Mouse (Mus musculus) midbrain, embryonic 10.5 days (tissue): ENCODE data around the gene 6030408B16Rik. TPM values are rescaled to one million over a fixed set of nuclear protein-coding genes. Genes with fewer than 3 reads are reported as not detected.

Source experiments
- DNase-seq: peaks from one replicate; pipeline ENCODE4 v3.0.0-alpha.2; 2017; ENCODE audit warnings: low spot score
- H3K27ac ChIP-seq: fragments of 300-500 bp; sonication (generic); replicated peaks from 2 replicates; pipeline ENCODE4 v1.5.1; 2016; ENCODE audit warnings: mild to moderate bottlenecking
- H3K27me3 ChIP-seq: fragments of 300-500 bp; sonication (generic); 2 replicates; pipeline ENCODE4 v1.6.1; 2016; ENCODE audit warnings: low read depth, mild to moderate bottlenecking; ENCODE audit not compliant: poor library complexity, severe bottlenecking
- H3K36me3 ChIP-seq: fragments of 300-500 bp; sonication (generic); 2 replicates; pipeline ENCODE4 v1.6.1; 2016; ENCODE audit warnings: mild to moderate bottlenecking, moderate library complexity
- H3K4me1 ChIP-seq: fragments of 300-500 bp; sonication (generic); 2 replicates; pipeline ENCODE4 v1.6.1; 2016
- H3K4me3 ChIP-seq: fragments of 300-500 bp; sonication (generic); 2 replicates; pipeline ENCODE4 v1.5.1; 2016; ENCODE audit warnings: mild to moderate bottlenecking, moderate library complexity
- H3K9me3 ChIP-seq: fragments of 300-500 bp; sonication (generic); replicated peaks from 2 replicates; pipeline ENCODE4 v1.6.1; 2016; ENCODE audit warnings: mild to moderate bottlenecking
- WGBS: fragments of 180-500 bp; shearing (Covaris S2); methylation state at CpG from one replicate; pipeline ENCODE4 v1.1.7; 2016; 5-methylcytosine and 5-hydroxymethylcytosine counted together
- polyA plus RNA-seq: library from polyadenylated mRNA; unstranded; fragments of >200 nt; fragmentation: Nextera tagmentation; extraction: Ambion mirVana; gene quantifications from 2 replicates; pipeline ENCODE4 v1.2.1, GENCODE M21; 2016

Gene 6030408B16Rik
- polyA plus RNA-seq: 0.06 and 0.22 TPM in 2 replicates

DNA sequence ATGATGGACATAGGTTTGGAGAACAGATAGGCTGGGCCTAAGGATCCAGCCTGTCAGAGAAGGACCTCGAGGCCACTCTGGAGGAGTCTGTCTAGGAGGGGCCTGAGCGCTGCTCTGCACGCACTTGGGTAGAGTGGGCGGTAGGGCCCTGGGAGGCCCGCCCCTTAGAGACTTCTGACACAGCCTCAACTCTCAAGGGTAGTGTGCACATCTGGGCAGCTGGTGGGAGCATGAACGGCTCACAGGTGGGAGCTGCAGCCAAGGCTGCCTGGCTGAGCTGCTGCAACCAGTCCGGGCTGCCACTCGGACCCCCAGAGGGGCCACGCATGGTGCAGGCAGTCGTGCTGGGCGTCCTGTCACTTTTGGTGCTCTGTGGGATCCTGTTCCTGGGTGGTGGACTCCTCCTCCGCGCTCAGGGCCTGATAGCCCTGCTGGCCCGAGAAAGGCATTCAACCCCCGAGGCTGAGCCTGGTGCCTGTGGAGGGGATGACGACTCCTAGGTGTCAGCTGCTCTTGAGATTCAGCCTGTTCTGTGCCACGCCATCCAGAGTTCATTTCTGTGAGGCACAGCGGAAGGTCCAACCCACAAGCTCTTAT is at the start of gene 6030408B16Rik:
Gene 6030408B16Rik (plus strand): TSS at position 188 of the 597 bp plus-strand sequence.
- WGBS: 70% methylated on average over 18 of the region's 18 CpGs
- DNase-seq: no peak
- H3K4me1 ChIP-seq: peaks cover 4% of the 10 kb centered on the region
- H3K27ac ChIP-seq: no peak within 1 kb of the TSS
- no peak within 1 kb of the TSS for H3K4me3 ChIP-seq
- H3K36me3 ChIP-seq: peaks cover 45% of the 10 kb centered on the region
- no peaks in the 10 kb centered on the region for H3K27me3 ChIP-seq
- no peaks in the 10 kb centered on the region for H3K9me3 ChIP-seq

DNA sequence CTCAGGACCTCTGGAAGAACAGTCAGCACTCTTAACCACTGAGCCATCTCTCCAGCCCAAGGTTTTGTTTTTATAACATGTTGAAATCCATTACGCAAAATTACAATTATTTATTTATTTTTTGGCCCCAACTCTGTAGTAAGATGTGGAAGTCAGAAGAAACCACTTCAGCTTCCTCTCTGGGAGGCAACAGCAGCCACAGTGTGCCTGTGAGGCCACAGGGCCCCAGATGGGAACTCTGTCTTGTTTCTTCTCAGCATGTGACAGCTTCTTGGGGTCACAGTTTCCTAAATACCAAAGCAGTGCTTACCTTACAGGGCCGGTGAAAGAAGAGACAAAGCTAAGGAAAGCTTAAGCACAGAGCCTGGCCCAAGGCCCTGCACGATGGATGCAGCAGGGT is 49.0 kb upstream of the 6030408B16Rik start:
- DNase-seq: no peak
- Histone ChIP-seq H3K4me3 (no peak overlapping the region), H3K27me3 (peaks cover 7% of the 10 kb centered on the region; the same call in 1 of the 2 replicates), H3K4me1 (peaks cover 35% of the 10 kb centered on the region), H3K9me3 (no peaks in the 10 kb centered on the region), H3K27ac (no peak overlapping the region), H3K36me3 (no peaks in the 10 kb centered on the region)
- WGBS: 66% methylated on average over 3 of the region's 3 CpGs

GRCm38 (mm10) chr15:101246231-101247154 is 46.5 kb upstream of the 6030408B16Rik start:
- H3K27me3 ChIP-seq: peaks cover 7% of the 10 kb centered on the region
- DNase-seq: peak; percentile 96
- H3K36me3 ChIP-seq: no peaks in the 10 kb centered on the region
- peaks cover 28% of the 10 kb centered on the region for H3K4me1 ChIP-seq
- peak overlapping the region; percentile 55 for H3K4me3 ChIP-seq
- WGBS: 3% methylated on average over 56 of the region's 56 CpGs
- peak overlapping the region; percentile 91 for H3K27ac ChIP-seq
- H3K9me3 ChIP-seq: no peaks in the 10 kb centered on the region

GRCm38 (mm10) chr15:101247155-101247498 is 45.9 kb upstream of the 6030408B16Rik start:
- DNase-seq: no peak
- WGBS: 86% methylated on average over 1 of the region's 1 CpGs
- Histone ChIP-seq H3K27me3 (peaks cover 2% of the 10 kb centered on the region), H3K4me3 (peak overlapping the region; percentile 55; the same call in 1 of the 2 replicates), H3K9me3 (no peaks in the 10 kb centered on the region), H3K4me1 (peaks cover 28% of the 10 kb centered on the region), H3K27ac (peak overlapping the region; percentile 91; the same call in 1 of the 2 replicates), H3K36me3 (no peaks in the 10 kb centered on the region)

- 63% methylated on average over 5 of the region's 5 CpGs for WGBS
- Histone ChIP-seq H3K9me3 (no peaks in the 10 kb centered on the region), H3K27me3 (peaks cover 12% of the 10 kb centered on the region), H3K4me3 (no peak overlapping the region), H3K27ac (no peak overlapping the region), H3K4me1 (peaks cover 28% of the 10 kb centered on the region), H3K36me3 (no peaks in the 10 kb centered on the region)
- no peak for DNase-seq
Measured at GRCm38 (mm10) chr15:101248029-101248710, 44.8 kb upstream of the 6030408B16Rik start.

GRCm38 (mm10) chr15:101250220-101250800 is 42.7 kb upstream of the 6030408B16Rik start:
- peaks cover 22% of the 10 kb centered on the region; the same call in 1 of the 2 replicates for H3K27me3 ChIP-seq
- H3K9me3 ChIP-seq: no peaks in the 10 kb centered on the region
- peaks cover 44% of the 10 kb centered on the region for H3K4me1 ChIP-seq
- no peak overlapping the region for H3K4me3 ChIP-seq
- no peak overlapping the region for H3K27ac ChIP-seq
- no peak for DNase-seq
- 83% methylated on average over 9 of the region's 9 CpGs for whole genome bisulfite sequencing
- H3K36me3 ChIP-seq: no peaks in the 10 kb centered on the region

GRCm38 (mm10) chr15:101251930-101252329 is 41.1 kb upstream of the 6030408B16Rik start:
- H3K27ac ChIP-seq: no peak overlapping the region
- peaks cover 32% of the 10 kb centered on the region for H3K4me1 ChIP-seq
- H3K27me3 ChIP-seq: peaks cover 22% of the 10 kb centered on the region; the same call in 1 of the 2 replicates
- no peaks in the 10 kb centered on the region for H3K9me3 ChIP-seq
- H3K36me3 ChIP-seq: no peaks in the 10 kb centered on the region
- H3K4me3 ChIP-seq: no peak overlapping the region
- DNase-seq: no peak
- WGBS: 93% methylated on average over 5 of the region's 5 CpGs

- no peaks in the 10 kb centered on the region for H3K36me3 ChIP-seq
- no peaks in the 10 kb centered on the region for H3K9me3 ChIP-seq
- H3K4me1 ChIP-seq: peaks cover 33% of the 10 kb centered on the region
- 87% methylated on average over 6 of the region's 6 CpGs for WGBS
- peaks cover 22% of the 10 kb centered on the region; the same call in 1 of the 2 replicates for H3K27me3 ChIP-seq
- no peak overlapping the region for H3K27ac ChIP-seq
- H3K4me3 ChIP-seq: no peak overlapping the region
- DNase-seq: no peak
Measured at GRCm38 (mm10) chr15:101252614-101253013, 40.4 kb upstream of the 6030408B16Rik start.

DNA sequence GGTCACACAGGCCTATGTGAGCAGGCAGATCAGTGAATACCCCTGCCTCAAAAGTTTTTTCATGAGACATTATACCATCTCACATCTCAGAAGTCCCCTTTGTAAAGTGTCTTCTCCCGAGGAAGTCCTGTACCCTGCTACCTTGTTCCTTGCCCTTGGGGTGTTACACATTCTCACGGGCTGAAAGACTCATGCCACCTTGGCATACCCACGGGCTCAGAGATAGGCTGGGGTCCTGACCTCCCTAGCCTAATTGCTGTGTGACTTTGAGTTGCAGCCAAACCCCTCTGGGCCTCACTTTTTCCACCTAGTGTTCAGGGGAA is 39.5 kb upstream of the 6030408B16Rik start:
- DNase-seq: no peak
- H3K27ac ChIP-seq: peak overlapping the region; percentile 92
- H3K36me3 ChIP-seq: no peaks in the 10 kb centered on the region
- H3K4me3 ChIP-seq: peak overlapping the region; percentile 79
- no peaks in the 10 kb centered on the region for H3K9me3 ChIP-seq
- peaks cover 30% of the 10 kb centered on the region for H3K4me1 ChIP-seq
- peaks cover 22% of the 10 kb centered on the region; the same call in 1 of the 2 replicates for H3K27me3 ChIP-seq
- WGBS: 33% methylated on average over 3 of the region's 3 CpGs

GRCm38 (mm10) chr15:101253886-101254795 is 38.9 kb upstream of the 6030408B16Rik start, which contains the start of gene Nr4a1:
TSS of gene Nr4a1 (plus strand) at chr15:101254269.
- WGBS: 2% methylated on average over 79 of the region's 82 CpGs
- H3K27me3 ChIP-seq: peaks cover 22% of the 10 kb centered on the region; the same call in 1 of the 2 replicates
- H3K27ac ChIP-seq: peak within 1 kb of the TSS; percentile 92
- peak; percentile 64 for DNase-seq
- H3K36me3 ChIP-seq: no peaks in the 10 kb centered on the region
- H3K9me3 ChIP-seq: no peaks in the 10 kb centered on the region
- peaks cover 30% of the 10 kb centered on the region for H3K4me1 ChIP-seq
- peak within 1 kb of the TSS; percentile 79 for H3K4me3 ChIP-seq

GRCm38 (mm10) chr15:101255842-101256462 is 37.1 kb upstream of the 6030408B16Rik start:
- no peaks in the 10 kb centered on the region for H3K36me3 ChIP-seq
- no peak overlapping the region for H3K4me3 ChIP-seq
- 83% methylated on average over 7 of the region's 7 CpGs for WGBS
- no peaks in the 10 kb centered on the region for H3K9me3 ChIP-seq
- no peak for DNase-seq
- H3K27ac ChIP-seq: no peak overlapping the region
- peaks cover 22% of the 10 kb centered on the region; the same call in 1 of the 2 replicates for H3K27me3 ChIP-seq
- peaks cover 42% of the 10 kb centered on the region for H3K4me1 ChIP-seq
